Mouse (Mus musculus) ZHBTc4 (cell line): ENCODE measurements around the gene Efcab9.

Experiments
- DNase-seq: peaks from one replicate; pipeline ENCODE4 v3.0.0-alpha.2; 2011; ENCODE audit warnings: low read depth, low spot score

Efcab9 gene

GRCm38 (mm10) chr11:32531871-32532764 is at the start of gene Efcab9:
Gene Efcab9 (minus strand): TSS chr11:32532081.
- DNase-seq = peak; percentile 41

DNA sequence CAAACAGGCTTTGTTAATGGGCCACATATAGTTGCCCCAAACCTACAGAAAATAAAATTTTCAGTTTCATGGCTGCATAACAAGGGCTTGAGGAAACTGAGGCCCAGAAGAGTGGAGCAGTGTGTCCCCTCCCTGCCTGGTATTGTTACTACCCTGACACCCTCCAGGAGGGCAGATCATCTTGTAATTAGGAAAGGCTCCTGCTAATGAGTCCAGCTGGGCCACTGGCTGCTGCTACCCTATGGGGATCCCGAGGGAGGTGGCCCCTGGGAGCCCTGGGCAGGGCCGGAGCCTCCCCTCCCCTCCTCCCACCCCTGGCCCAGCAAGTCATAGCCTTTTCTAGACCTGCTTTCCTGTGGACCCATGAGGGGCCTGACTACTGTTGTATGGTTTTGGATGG is 49.1 kb upstream of the Efcab9 start:
- no peak for DNase-seq

GRCm38 (mm10) chr11:32580305-32580947 is 48.5 kb upstream of the Efcab9 start:
- peak; percentile 80 for DNase-seq

GRCm38 (mm10) chr11:32576760-32577050 is 44.8 kb upstream of the Efcab9 start:
- no peak for DNase-seq

GRCm38 (mm10) chr11:32575964-32576759 is 44.3 kb upstream of the Efcab9 start:
- DNase-seq = no peak

DNA sequence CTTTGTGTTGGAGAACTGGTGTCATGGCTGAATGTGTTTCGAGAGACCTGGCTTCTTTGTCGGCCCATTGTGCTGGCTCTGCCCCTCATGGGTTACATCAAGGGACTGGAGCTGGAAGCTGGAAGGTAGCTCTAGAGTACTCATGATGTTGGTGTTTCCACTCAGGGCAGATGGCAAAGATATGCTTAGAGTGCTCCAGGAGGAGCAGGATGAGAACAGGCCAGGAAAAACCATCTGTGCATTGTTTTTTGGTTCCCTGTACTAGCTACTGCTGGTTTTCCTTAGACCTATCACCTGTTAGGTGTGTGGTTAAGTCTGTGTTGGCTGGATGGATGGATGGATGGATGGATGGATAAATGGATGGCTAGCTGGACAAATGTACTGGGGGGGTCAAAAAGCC is 41.8 kb upstream of the Efcab9 start:
- DNase-seq = no peak

DNA sequence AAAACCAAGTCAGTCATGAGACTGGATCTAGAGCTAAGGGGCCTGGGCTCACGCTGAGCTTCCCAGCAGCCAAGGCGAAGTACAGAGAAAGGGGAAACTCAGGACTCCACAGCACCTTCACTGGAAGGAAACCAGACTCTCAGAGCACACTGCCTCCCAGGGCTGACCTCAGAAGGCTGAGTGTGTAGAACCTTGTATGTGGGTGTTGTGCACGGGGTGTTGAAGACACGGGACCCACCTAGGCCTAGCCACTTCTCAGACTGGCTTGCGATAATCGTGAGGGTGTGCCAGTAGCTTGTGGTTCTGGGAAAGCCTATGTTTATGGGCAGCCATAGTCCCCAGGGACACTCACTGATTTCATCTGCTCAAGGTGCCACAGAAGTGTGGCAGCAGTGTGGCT is 39.2 kb upstream of the Efcab9 start:
- no peak for DNase-seq

GRCm38 (mm10) chr11:32568637-32569293 is 36.9 kb upstream of the Efcab9 start:
- DNase-seq = no peak

DNA sequence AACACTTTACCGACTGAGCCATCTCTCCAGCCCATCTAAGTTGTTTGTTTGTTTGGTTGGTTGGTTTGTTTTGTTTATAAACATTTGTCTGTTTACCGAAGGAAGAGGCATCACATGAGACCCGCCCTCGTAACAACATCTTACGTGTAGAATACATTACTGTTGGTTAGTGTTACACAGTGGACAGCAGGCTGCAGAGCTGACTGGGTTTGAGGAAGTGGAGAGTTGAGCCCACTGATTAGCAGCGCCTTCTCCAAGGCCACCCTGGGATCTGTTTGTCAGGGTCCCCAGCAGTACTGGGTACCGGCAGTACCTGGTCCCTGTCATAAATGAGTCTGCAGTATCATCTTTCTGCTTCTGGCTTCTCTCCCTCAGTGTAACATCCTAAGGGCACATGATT is 36.2 kb upstream of the Efcab9 start:
- DNase-seq = no peak

DNA sequence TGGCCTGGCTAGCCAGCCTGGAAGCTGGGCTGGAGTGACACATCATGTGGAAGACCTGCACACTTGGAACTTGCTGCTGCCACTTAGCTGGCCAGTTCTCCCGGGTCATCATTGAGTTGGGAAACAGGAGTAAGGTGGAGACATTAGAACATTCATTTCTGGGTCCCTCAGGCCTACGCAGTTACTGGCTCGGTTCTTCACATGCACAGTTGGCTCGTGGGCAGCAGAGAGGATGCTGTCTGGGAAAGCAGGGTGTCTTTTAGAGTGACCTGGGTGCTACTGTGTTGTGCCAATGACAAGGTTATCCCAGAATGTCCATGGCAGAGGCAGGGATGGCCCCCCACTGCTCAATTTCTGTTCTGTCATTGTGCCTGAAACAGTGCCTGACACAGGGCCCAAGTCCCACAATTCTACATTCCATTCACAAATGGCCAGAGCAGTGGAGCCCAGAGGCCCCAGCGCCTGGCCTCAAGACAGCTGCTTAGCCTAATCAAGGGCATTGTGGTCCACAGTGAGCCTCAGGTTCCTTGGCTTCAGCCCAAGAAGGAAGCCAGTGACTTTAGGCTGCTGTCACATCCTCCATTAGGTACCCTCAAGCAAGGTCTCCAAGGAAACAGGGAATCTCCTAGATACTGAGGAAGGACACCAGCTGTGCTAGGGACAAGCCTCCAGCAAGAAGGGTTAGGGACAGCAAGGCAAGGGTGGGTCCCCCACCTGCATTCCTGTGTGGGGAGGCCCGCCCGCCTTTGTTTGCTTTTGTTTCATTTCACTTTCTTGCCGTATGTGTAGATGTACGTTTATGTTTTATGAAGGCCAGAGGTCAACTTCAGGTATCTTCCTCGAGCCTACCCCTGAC is 35.3 kb upstream of the Efcab9 start:
- peak; percentile 24 for DNase-seq

GRCm38 (mm10) chr11:32566184-32566583 is 34.3 kb upstream of the Efcab9 start:
- no peak for DNase-seq

GRCm38 (mm10) chr11:32565088-32565487 is 33.2 kb upstream of the Efcab9 start:
- DNase-seq = no peak

DNA sequence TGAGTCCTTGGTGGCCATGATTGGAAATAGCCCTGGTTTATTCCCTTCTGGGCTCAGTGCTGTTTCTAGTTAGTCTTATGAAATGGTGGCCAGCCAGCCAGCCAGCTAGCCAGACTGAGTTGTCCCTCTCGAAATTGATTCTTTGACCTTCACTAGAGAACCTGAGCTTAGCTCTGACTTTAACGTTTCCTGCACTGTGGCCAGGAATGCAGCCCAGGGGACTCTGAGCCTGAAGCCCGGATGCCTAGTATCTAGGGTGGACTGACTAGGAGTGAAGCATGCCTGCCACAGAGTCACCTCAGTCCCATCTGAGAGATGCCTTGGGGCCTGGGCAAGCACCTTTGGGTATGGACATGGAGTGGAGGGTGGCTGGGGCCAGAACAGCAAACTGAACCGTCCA is 32.7 kb upstream of the Efcab9 start:
- no peak for DNase-seq

DNA sequence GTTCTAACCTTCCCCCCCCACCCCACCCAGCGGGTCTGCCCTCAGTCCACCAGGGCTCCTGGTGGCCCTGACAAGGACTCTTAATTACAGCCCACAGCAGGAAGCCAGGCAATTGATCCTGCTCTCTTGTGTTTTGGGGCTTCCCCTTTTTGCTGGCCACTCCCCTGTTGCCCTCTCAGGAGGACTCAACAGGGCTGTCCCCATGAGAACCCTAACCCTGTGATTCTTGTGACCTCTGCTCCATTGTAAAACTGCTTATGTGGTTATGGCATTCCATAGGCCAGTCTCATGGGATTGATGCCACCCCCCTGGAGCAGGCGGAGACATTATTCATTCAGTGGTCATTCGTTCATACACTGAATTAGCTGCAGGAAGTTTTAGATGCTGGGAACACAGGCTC is 31.8 kb upstream of the Efcab9 start:
- no peak for DNase-seq

DNA sequence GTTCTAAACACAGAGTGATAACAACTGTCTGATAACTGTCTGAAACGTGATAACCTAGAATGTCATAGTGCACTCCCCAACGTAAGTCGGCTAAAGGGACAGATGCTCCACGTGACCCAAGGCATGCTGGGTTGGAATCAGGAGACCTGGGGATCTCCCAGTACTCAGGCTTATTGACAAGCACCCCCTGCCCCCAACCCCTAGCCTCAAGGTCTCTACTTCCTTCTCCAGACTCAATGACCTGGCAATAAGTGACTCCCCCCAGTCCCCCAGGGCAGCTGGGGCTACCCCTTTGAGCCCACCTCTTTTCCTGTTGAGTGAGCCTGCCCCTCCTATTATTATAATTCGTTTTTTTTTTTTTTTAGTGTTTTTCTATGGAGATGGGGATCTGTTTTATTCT is 30.8 kb upstream of the Efcab9 start:
- no peak for DNase-seq

- no peak for DNase-seq
Observed at GRCm38 (mm10) chr11:32561465-32562355, 29.8 kb upstream of the Efcab9 start.

DNA sequence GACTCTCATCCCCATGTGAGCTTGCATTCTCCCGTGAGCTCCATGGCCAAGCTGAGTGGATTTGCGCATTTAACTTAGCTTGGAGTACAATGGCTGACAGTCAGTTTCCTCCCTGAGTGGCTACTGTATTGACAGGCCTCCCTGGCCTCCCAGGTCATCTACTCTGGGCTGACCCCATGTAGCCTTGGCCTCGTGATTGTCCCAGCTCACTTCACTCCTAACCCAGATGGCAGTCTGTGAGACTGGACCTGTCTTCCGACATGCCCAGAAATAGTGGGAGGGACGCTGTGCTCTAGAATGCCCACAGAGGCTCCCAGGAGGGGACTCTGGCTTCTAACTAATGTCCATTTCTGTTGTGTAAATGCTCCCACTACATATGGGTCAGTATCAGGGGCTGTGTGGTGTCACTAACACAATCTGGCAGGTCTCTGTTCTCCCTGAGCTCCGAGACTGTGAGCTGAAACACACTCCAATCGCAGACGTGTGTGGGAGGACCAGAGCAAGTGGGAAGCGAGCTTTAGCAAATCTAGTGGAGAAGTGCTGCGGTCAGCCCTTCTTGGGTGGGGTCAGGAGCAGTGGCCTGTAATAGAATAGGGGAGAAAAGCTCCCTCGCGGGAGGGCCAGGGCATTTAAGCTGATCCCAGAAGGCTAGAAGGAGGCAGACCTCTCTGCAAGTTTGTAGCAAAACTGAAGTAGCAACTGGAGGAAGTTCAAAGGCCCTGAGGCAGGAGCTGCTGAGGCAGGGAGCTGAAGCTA is 28.3 kb upstream of the Efcab9 start:
- no peak for DNase-seq

DNA sequence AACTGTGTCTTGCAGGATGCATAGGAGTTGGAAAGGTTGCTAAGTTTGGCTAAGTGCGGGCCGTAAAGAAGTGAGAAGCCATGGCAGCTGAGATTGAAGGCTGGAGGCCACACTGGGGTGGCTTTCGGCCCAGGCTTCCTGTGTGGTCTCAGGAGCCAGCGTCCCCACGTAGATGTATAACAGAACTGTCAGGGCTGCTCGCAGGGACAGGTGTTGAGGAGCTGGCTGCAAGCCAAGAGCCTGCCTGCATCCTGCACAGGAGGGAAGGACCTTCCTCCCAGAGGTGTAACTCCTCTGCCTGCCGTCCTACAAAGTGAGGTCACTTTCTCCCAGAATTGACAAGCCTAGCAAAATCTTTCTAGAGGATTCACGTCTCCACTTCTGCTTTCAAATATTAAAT is 26.8 kb upstream of the Efcab9 start:
- DNase-seq = no peak

DNA sequence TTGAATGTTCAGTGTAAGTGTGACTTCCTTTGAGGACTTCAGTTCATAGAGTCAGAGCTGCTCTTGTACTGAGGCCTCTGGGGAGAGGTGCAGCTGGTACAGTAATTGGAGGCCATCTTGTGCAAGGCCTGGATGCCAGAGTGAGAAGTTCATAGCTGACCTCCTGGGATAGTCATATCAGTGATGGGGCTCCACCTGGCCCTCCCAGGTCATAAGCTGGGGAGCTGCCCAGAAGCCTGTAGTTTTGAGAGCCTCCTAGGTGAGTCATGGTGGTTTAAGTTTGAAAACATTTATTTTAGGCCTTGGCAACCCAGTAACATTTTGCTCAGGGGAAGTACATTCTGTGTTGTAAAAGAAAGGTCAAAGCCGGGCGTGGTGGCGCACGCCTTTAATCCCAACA is 26.1 kb upstream of the Efcab9 start:
- DNase-seq = no peak
